Mouse (Mus musculus) limb, embryonic 15.5 days (tissue): ENCODE data around the gene Irf2bp2. TPM values are rescaled to one million over a fixed set of nuclear protein-coding genes. Genes with fewer than 3 reads are reported as not detected.
"Not testable (repeated sequence)": the region's sequence is repeated elsewhere in the genome, so short reads cannot be mapped to it uniquely, and the experiment has no call there.

ENCODE experiments used
- ATAC-seq: fragments of 200-750 bp; cut with Nextera tagmentation; 2 replicates; pipeline ENCODE4 v1.8.0; 2017; ENCODE audit warnings: low read depth, moderate TSS enrichment; ENCODE audit not compliant: insufficient number of reproducible peaks, low FRiP score, low TSS enrichment
- H3K27ac ChIP-seq: fragments of 300-500 bp; sonication (generic); 2 replicates; pipeline ENCODE4 v1.5.1; 2015; ENCODE audit warnings: moderate library complexity, mild to moderate bottlenecking, inconsistent platforms
- H3K27me3 ChIP-seq: fragments of 300-500 bp; sonication (generic); 2 replicates; pipeline ENCODE4 v1.6.1; 2015; ENCODE audit warnings: inconsistent platforms
- H3K36me3 ChIP-seq: fragments of 300-500 bp; sonication (generic); 2 replicates; pipeline ENCODE4 v1.6.1; 2015; ENCODE audit warnings: inconsistent platforms
- H3K4me1 ChIP-seq: fragments of 300-500 bp; sonication (generic); 2 replicates; pipeline ENCODE4 v1.6.1; 2015; ENCODE audit warnings: inconsistent platforms
- H3K4me2 ChIP-seq: fragments of 300-500 bp; sonication (generic); 2 replicates; pipeline ENCODE4 v1.6.1; 2015; ENCODE audit warnings: mild to moderate bottlenecking, inconsistent platforms
- H3K4me3 ChIP-seq: fragments of 300-500 bp; sonication (generic); 2 replicates; pipeline ENCODE4 v1.5.1; 2015; ENCODE audit warnings: mild to moderate bottlenecking, inconsistent platforms
- H3K9ac ChIP-seq: fragments of 300-500 bp; sonication (generic); 2 replicates; pipeline ENCODE4 v1.6.1; 2015; ENCODE audit warnings: inconsistent platforms
- H3K9me3 ChIP-seq: fragments of 300-500 bp; sonication (generic); 2 replicates; pipeline ENCODE4 v1.6.1; 2016; ENCODE audit warnings: inconsistent platforms
- WGBS: fragments of 180-500 bp; shearing (Covaris S2); methylation state at CpG from one replicate; pipeline ENCODE4 v1.1.7; 2015; 5-methylcytosine and 5-hydroxymethylcytosine counted together
- polyA plus RNA-seq: library from polyadenylated mRNA; unstranded; fragments of >200 nt; fragmentation: Nextera tagmentation; extraction: Ambion mirVana; gene quantifications from 2 replicates; pipeline ENCODE4 v1.2.1, GENCODE M21; 2015

The Irf2bp2 gene
- polyA plus RNA-seq, 1 experiment from 2014 or later = 12.8 TPM

DNA sequence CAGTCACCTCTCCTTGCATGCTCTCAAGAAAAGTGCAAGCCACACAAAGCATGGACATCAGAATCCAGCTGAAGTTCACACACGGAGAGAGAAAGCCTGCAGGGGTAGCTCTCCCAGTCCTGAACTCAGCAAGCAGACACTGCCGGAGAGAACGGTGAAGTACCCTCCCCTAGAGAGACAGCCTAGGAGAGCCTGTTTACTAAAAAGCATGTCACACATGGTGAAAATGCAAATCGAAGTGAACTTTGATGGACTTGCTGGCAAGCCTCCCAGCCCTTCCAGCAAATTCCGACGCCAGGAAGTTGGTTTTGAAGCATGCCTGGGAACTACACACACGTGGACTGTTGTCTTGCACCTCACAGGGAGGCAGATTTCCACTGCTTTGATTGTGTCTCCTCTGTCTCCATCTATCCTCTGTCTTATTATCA lies 7.0 kb upstream of the Irf2bp2 start:
- no peak overlapping the region for H3K9ac ChIP-seq
- H3K4me1 ChIP-seq = peaks cover 58% of the 10 kb centered on the region
- WGBS = 5% methylated on average over 7 of the region's 7 CpGs
- ATAC-seq = no peak
- H3K4me3 ChIP-seq = no peak overlapping the region
- H3K9me3 ChIP-seq = no peaks in the 10 kb centered on the region
- no peak overlapping the region for H3K4me2 ChIP-seq
- no peaks in the 10 kb centered on the region for H3K27me3 ChIP-seq
- H3K36me3 ChIP-seq = no peaks in the 10 kb centered on the region
- H3K27ac ChIP-seq = 0 out of 2 replicates have a peak overlapping the region, but pooled peaks have one; percentile 35

DNA sequence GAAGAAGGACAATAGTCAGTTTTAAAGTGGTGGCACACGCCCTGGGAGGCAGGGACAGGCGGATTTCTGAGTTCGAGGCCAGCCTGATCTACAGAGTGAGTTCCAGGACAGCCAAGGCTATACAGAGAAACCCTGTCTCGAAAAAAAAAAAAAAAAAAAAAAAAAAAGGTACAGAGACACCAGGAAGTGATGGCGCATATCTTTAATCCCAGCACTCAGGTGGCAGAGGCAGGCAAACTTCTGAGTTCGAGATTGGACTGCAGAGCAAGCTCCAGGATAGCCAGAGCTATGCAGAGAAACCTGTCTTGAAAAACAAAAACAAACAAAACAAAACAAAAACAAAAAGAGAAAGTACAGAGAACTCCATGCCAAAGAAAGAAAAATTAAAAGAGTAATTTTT lies 6.6 kb upstream of the Irf2bp2 start:
- not testable (repeated sequence) for H3K9me3 ChIP-seq, H3K4me3 ChIP-seq, H3K4me2 ChIP-seq, H3K9ac ChIP-seq, H3K27me3 ChIP-seq, H3K36me3 ChIP-seq, H3K27ac ChIP-seq, ATAC-seq
- 84% methylated on average over 6 of the region's 6 CpGs for WGBS
- H3K4me1 ChIP-seq = peaks cover 62% of the 10 kb centered on the region

DNA sequence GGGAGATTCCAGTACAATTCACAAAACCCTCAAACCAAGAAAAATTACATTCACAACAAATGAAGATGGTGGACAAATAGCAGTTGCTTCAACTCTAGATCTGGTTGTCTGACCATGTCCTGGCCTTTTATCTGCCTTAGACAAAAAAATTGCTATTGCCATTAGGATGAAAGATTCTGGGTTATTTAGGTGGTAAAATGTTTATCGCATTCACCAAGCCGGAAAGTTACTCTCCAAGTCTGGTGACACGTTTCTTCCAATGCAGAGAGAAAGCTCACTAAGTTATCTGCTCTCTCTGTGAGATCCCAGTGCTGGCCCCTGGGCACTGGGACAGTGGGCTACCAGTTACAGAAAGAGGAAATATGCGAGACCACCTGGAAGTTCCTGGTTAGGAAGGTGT lies 5.5 kb upstream of the Irf2bp2 start:
- 87% methylated on average over 4 of the region's 4 CpGs for WGBS

DNA sequence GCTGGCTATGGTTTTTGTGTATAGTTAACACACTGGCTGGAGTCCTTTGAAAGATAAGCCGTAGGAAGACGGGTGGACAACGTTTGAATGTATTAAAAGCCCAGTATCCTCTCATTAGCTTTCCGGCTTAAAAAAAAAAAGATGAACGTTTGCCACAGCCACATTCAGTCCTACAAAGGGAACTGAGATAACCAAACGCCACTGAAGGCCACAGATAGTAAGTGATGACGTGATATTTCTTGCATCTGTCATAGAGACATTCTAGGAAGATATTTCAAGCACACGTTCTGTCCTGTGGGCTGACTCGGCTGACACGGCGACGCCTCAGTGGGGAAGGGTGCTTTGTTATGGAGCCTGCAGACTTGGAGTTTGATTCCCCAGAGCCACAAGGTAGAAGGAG lies 4.4 kb upstream of the Irf2bp2 start:
- Histone ChIP-seq H3K27ac (0 out of 2 replicates have a peak overlapping the region, but pooled peaks have one; percentile 100), H3K36me3 (no peaks in the 10 kb centered on the region), H3K9ac (no peak overlapping the region), H3K27me3 (no peaks in the 10 kb centered on the region), H3K4me1 (peaks cover 64% of the 10 kb centered on the region), H3K4me2 (no peak overlapping the region), H3K9me3 (no peaks in the 10 kb centered on the region), H3K4me3 (no peak overlapping the region)
- WGBS = 63% methylated on average over 12 of the region's 12 CpGs
- ATAC-seq = no peak

More for the DNA sequence above, 5.5 kb upstream of the Irf2bp2 start:
- H3K4me3 ChIP-seq = no peak overlapping the region
- H3K9me3 ChIP-seq = no peaks in the 10 kb centered on the region
- no peaks in the 10 kb centered on the region for H3K36me3 ChIP-seq
- no peak overlapping the region for H3K27ac ChIP-seq
- H3K4me2 ChIP-seq = no peak overlapping the region
- H3K9ac ChIP-seq = no peak overlapping the region
- H3K27me3 ChIP-seq = no peaks in the 10 kb centered on the region
- H3K4me1 ChIP-seq = peaks cover 72% of the 10 kb centered on the region
- no peak for ATAC-seq

DNA sequence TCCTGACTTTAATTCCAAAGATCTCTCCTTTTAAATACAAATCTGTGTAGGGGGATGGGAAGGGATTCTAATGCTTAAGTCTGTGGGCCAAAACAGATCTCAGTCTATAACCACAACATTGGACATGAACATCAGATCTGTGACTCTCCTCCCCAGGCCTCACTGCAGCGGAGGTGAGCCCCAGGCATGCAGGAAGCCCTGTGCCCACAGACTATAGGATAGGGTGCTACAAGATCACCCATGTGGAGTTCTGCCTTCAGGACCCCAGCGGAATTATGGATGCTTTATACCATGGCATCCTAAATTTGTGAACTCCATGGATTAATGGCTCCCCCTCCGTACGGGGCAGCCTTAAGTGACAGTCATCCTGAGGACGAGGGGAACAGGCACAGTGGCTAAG lies 2.9 kb upstream of the Irf2bp2 start:
- ATAC-seq = no peak
- peak overlapping the region; percentile 100 for H3K27ac ChIP-seq
- 72% methylated on average over 5 of the region's 5 CpGs for WGBS
- no peaks in the 10 kb centered on the region for H3K9me3 ChIP-seq
- peaks cover 51% of the 10 kb centered on the region for H3K4me1 ChIP-seq
- H3K27me3 ChIP-seq = no peaks in the 10 kb centered on the region
- no peak overlapping the region for H3K4me3 ChIP-seq
- H3K9ac ChIP-seq = 0 out of 2 replicates have a peak overlapping the region, but pooled peaks have one; percentile 10
- no peaks in the 10 kb centered on the region for H3K36me3 ChIP-seq
- peak overlapping the region; percentile 84; the same call in 1 of the 2 replicates for H3K4me2 ChIP-seq

DNA sequence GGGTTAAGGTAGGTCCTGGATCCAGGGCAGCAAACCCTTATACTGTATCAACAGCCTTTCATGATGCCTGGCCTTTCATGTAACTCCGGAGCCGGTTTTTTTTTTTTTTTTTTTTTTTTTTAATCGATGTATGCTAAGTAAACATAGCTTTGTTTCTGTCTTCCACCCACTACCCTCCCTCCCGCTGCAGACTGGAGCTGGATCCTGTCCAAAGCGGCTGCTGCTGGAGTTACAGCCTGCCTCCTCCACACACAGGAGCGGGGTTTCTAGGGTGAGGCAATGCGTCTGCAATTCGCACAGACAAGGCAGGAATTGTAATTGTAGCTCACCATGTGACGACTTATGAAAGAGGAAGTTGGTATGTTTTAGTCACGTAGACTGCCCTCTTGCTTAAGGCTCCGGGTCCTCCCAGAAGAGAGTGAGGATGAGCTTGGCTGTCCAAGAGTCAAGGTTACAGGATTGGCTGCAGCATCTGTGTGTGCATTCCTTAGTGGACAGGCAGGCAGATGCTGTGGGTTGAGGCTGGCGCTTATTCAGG lies 2.4 kb upstream of the Irf2bp2 start:
- Histone ChIP-seq H3K36me3 (peaks cover 4% of the 10 kb centered on the region; the same call in 1 of the 2 replicates), H3K27me3 (no peaks in the 10 kb centered on the region), H3K9ac (0 out of 2 replicates have a peak overlapping the region, but pooled peaks have one; percentile 10), H3K27ac (peak overlapping the region; percentile 100), H3K4me2 (peak overlapping the region; percentile 84), H3K4me3 (peak overlapping the region; percentile 82; the same call in 1 of the 2 replicates), H3K9me3 (no peaks in the 10 kb centered on the region), H3K4me1 (peaks cover 49% of the 10 kb centered on the region)
- WGBS = 1% methylated on average over 12 of the region's 12 CpGs
- ATAC-seq = 0 out of 2 replicates have a peak, but pooled peaks have one; percentile 16

DNA sequence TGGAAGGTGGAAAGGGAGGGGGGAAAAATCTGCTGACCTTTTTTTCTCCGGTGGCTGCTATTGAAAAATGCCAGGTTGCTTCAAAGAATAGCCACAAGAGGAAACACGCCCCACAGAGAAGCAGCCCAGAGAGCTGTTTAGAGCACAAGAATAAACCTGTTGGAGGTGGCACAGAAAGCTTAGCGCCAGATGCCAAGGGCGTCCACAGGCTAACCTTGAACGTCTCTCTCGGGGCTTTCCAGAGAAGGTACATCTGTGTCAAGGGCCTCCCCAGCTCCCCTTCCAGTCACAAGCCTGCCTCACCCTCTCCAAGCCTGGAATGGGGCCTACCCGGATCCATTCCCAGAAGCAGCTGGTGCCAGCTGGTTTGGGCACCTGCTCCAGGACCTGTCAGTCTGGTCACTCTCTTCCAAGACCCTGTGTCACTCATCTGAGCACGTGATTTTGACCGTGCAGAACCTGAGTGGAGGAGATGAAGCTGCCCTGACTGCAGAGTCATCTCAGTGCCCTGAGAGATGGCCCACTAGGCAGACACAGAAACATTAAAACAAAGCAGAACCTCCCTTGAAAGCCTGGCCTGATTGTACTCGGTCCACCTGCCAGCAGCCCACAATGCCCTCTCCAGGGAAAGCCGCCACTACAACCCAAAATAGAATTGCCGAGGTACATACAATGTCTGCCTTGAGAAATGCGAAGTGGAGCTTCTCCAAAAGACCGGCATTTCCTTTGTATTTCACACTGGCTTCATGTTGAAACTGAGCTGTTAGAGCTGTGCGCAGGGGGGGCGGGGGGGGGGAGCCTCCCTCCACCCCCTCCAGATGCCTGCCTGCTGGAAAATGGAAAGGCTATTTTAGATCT lies 1.6 kb upstream of the Irf2bp2 start:
- 11% methylated on average over 16 of the region's 16 CpGs for WGBS
- ATAC-seq = no peak
- Histone ChIP-seq H3K9me3 (no peaks in the 10 kb centered on the region), H3K4me3 (peak overlapping the region; percentile 82), H3K36me3 (peaks cover 6% of the 10 kb centered on the region; the same call in 1 of the 2 replicates), H3K27me3 (no peaks in the 10 kb centered on the region), H3K4me2 (peak overlapping the region; percentile 84), H3K4me1 (peaks cover 44% of the 10 kb centered on the region), H3K27ac (peak overlapping the region; percentile 100), H3K9ac (no peak overlapping the region)

DNA sequence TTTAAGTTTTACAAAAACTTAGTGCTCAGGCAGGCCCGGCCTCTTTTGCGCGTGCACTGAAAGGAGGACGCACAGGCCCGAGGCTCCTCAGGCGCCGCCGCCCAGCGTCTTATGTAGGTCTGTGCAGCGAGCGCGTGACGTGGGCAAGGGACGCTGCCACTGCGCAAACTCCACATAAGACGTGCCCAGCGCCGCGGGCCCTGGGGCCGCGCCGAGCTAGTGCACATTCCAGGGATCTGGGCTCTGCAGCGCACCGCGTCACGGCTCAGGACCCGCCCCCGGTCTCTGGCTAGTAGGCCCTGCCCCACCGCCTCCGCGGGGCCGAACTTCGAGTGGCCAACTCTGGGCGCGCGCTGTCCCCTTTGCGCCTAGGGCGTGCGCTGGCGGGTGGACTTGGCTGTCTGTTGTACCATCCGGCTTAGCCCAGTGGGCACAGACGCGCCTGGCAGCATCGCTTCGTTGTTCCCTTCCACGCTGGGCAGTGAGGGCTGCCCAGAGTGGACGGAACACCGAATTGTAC lies 755 bp upstream of the Irf2bp2 start:
- H3K4me2 ChIP-seq = peak overlapping the region; percentile 84
- H3K27ac ChIP-seq = peak overlapping the region; percentile 100
- H3K27me3 ChIP-seq = no peaks in the 10 kb centered on the region
- H3K36me3 ChIP-seq = peaks cover 6% of the 10 kb centered on the region; the same call in 1 of the 2 replicates
- peaks cover 45% of the 10 kb centered on the region for H3K4me1 ChIP-seq
- H3K4me3 ChIP-seq = peak overlapping the region; percentile 82
- WGBS = under 1% methylated on average over 48 of the region's 48 CpGs
- ATAC-seq = peak; percentile 90
- no peaks in the 10 kb centered on the region for H3K9me3 ChIP-seq
- peak overlapping the region; percentile 70 for H3K9ac ChIP-seq

DNA sequence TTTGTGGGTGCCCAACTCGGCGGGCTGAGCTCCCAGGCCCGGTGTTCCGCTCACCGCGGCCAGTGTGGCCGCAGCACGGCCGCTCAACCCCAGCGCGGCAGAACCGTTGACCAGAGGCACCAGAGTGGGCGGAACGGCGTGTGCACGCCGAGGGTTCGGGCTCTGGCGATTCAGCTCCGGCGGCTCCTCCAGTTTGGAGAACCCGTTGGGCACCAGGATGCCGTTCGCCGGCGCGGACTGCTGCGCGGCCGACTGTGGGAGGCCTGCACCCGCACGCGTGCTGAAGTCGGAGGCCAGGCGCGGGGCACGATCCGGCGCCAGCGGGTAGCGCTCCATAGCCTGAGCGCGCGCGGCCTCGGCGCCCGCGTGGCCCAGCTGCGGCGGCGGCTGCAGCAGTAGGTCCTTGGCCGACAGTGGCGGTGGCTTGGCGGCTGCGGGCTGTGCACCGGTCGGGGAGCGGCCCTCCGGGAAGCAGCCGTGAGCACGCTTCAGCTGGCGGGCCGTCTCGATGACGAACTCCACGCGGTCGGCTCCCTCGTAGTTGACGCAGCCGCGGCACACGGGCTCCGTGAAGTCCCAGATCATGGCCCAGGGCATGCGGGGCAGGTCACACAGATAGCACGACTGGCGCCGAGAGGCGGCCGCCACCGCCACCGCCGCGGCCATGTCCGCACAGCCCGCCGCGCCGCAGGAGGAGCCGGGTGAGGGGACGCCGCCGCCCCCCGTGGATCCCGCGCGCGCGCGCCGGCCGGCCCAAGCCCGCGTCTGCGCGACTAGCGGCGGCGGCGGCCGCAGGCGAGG lies 815 bp downstream of the Irf2bp2 start:
- H3K36me3 ChIP-seq = peaks cover 6% of the 10 kb centered on the region; the same call in 1 of the 2 replicates
- peak overlapping the region; percentile 73 for H3K4me2 ChIP-seq
- peak overlapping the region; percentile 100 for H3K27ac ChIP-seq
- ATAC-seq = no peak
- H3K9ac ChIP-seq = peak overlapping the region; percentile 100
- H3K4me1 ChIP-seq = peaks cover 46% of the 10 kb centered on the region
- peak overlapping the region; percentile 82 for H3K4me3 ChIP-seq
- under 1% methylated on average over 100 of the region's 113 CpGs for WGBS
- no peaks in the 10 kb centered on the region for H3K27me3 ChIP-seq
- H3K9me3 ChIP-seq = no peaks in the 10 kb centered on the region

DNA sequence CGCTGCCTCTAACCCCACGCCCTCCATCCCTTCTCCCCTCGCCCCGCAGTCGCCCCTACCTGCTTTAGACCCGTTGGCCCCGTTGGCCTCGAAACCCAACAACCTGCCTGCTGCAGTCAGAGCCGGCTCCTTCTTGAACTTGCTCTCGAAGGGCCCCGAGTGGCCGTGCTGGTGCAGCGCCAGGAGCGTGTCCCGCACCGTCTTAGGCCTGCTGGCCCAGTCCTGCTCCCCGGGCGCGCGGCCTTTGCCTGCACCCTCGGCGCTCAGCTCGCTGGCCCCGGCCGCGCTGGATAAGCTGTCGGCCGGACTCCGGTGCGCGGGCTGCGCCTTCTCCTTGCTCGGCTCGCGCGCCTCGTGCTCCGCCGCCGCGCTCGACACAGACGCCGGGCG lies 1.4 kb downstream of the Irf2bp2 start:
- peaks cover 47% of the 10 kb centered on the region for H3K4me1 ChIP-seq
- under 1% methylated on average over 40 of the region's 45 CpGs for WGBS
- peak overlapping the region; percentile 82 for H3K4me3 ChIP-seq
- H3K27me3 ChIP-seq = no peaks in the 10 kb centered on the region
- peak overlapping the region; percentile 100 for H3K9ac ChIP-seq
- peak overlapping the region; percentile 100 for H3K27ac ChIP-seq
- no peaks in the 10 kb centered on the region for H3K9me3 ChIP-seq
- peak overlapping the region; percentile 73 for H3K4me2 ChIP-seq
- peaks cover 6% of the 10 kb centered on the region; the same call in 1 of the 2 replicates for H3K36me3 ChIP-seq
- no peak for ATAC-seq

DNA sequence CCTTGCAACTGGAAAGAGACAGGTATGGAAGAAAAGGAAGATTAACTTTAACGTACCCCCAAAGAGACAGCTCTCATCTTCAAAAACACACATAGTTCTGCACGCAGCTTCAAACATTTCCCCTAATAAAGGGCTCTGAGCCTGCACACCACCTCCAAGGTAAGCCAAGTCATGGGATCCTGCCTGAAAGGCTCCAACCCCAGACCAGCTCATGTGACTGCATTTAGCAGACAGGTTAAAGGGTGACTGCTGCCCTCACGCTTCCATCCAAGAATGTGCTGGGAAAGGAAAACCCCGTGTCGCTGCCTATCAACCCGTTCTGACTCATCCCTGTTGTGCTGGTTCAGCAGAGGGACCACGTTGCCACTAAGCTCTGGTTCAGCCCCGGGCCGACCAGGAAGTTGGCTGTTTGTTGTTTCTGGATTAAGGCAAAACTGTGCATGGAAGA lies 1.9 kb downstream of the Irf2bp2 start:
- H3K27me3 ChIP-seq = no peaks in the 10 kb centered on the region
- H3K9ac ChIP-seq = peak overlapping the region; percentile 100
- peak overlapping the region; percentile 82 for H3K4me3 ChIP-seq
- H3K36me3 ChIP-seq = peaks cover 6% of the 10 kb centered on the region; the same call in 1 of the 2 replicates
- H3K9me3 ChIP-seq = no peaks in the 10 kb centered on the region
- WGBS = 0% methylated on average over 9 of the region's 9 CpGs
- peak overlapping the region; percentile 100 for H3K27ac ChIP-seq
- H3K4me2 ChIP-seq = peak overlapping the region; percentile 73
- no peak for ATAC-seq
- H3K4me1 ChIP-seq = peaks cover 45% of the 10 kb centered on the region
